Mouse (Mus musculus) heart, postnatal 0 days (tissue): ENCODE results near the gene 2210016F16Rik.

ENCODE experiments used
- CTCF ChIP-seq: IDR thresholded peaks from 2 replicates; pipeline ENCODE4 v1.5.1; 2016; ENCODE audit warnings: antibody characterized with exemption, control low read depth, low read depth
- EP300 ChIP-seq: IDR thresholded peaks from 2 replicates; pipeline ENCODE4 v1.6.1; 2016; ENCODE audit warnings: antibody characterized with exemption, low read depth

GRCm38 (mm10) chr13:58415838-58416237, 30.8 kb upstream of the 2210016F16Rik start:
- TF ChIP-seq EP300 (no peak), CTCF (no peak)
